Mouse (Mus musculus) liver, embryonic 11.5 days (tissue): Measurements from ENCODE around the gene Muc5b. TPM values are rescaled to one million over a fixed set of nuclear protein-coding genes. Genes with fewer than 3 reads are reported as not detected.

Experiments used
- ATAC-seq: fragments of 200-750 bp; cut with Nextera tagmentation; replicated peaks from 2 replicates; pipeline ENCODE4 v1.8.0; 2017; ENCODE audit warnings: moderate number of reproducible peaks, mild to moderate bottlenecking, moderate TSS enrichment, moderate library complexity; ENCODE audit not compliant: low FRiP score
- DNase-seq: peaks from one replicate; pipeline ENCODE4 v3.0.0-alpha.2; 2017; ENCODE audit warnings: low spot score
- H3K27ac ChIP-seq: fragments of 300-500 bp; sonication (generic); 2 replicates; pipeline ENCODE4 v1.5.1; 2014; ENCODE audit warnings: mild to moderate bottlenecking, low read depth, low read length, control low read depth
- H3K27me3 ChIP-seq: fragments of 300-500 bp; sonication (generic); replicated peaks from 2 replicates; pipeline ENCODE4 v1.6.1; 2014; ENCODE audit warnings: low read length, mixed read lengths; ENCODE audit not compliant: control insufficient read depth, insufficient read depth
- H3K36me3 ChIP-seq: fragments of 300-500 bp; sonication (generic); 2 replicates; pipeline ENCODE4 v1.6.1; 2014; ENCODE audit warnings: mild to moderate bottlenecking, low read length, moderate library complexity, mixed read lengths; ENCODE audit not compliant: control insufficient read depth, insufficient read depth
- H3K4me1 ChIP-seq: fragments of 300-500 bp; sonication (generic); replicated peaks from 2 replicates; pipeline ENCODE4 v1.6.1; 2014; ENCODE audit warnings: low read length, mixed read lengths; ENCODE audit not compliant: control insufficient read depth, insufficient read depth
- H3K4me2 ChIP-seq: fragments of 300-500 bp; sonication (generic); 2 replicates; pipeline ENCODE4 v1.6.1; 2014; ENCODE audit warnings: mild to moderate bottlenecking, control low read depth, moderate library complexity
- H3K4me3 ChIP-seq: fragments of 300-500 bp; sonication (generic); 2 replicates; pipeline ENCODE4 v1.5.1; 2014; ENCODE audit warnings: low read depth, low read length, control low read depth
- H3K9ac ChIP-seq: fragments of 300-500 bp; sonication (generic); 2 replicates; pipeline ENCODE4 v1.6.1; 2014; ENCODE audit warnings: low read depth, low read length, control low read depth
- H3K9me3 ChIP-seq: fragments of 300-500 bp; sonication (generic); 2 replicates; pipeline ENCODE4 v1.6.1; 2016; ENCODE audit warnings: low read length, inconsistent platforms, mixed read lengths; ENCODE audit not compliant: control insufficient read depth
- WGBS: fragments of 180-500 bp; shearing (Covaris S2); extraction: QIAGEN DNeasy Blood & Tissue Kit; methylation state at CpG from one replicate; pipeline ENCODE4 v1.1.7; 2014; 5-methylcytosine and 5-hydroxymethylcytosine counted together
- polyA plus RNA-seq: library from polyadenylated mRNA; unstranded; fragments of >200 nt; fragmentation: Nextera tagmentation; extraction: Ambion mirVana; gene quantifications from 2 replicates; pipeline ENCODE4 v1.2.1, GENCODE M21; 2014

Muc5b gene
- polyA plus RNA-seq, 1 experiment from 2014 or later: not detected

GRCm38 (mm10) chr7:141870553-141870952 lies 31.7 kb downstream of the Muc5b start:
- Histone ChIP-seq H3K9ac (no peak overlapping the region), H3K4me2 (no peak overlapping the region), H3K9me3 (no peaks in the 10 kb centered on the region), H3K4me3 (no peak overlapping the region), H3K36me3 (no peaks in the 10 kb centered on the region; the same call in 1 of the 2 replicates), H3K27me3 (no peaks in the 10 kb centered on the region), H3K27ac (no peak overlapping the region), H3K4me1 (no peaks in the 10 kb centered on the region)
- 80% methylated on average over 5 of the region's 5 CpGs for WGBS
- no peak for ATAC-seq
- no peak for DNase-seq

GRCm38 (mm10) chr7:141874891-141875290 lies 36.0 kb downstream of the Muc5b start:
- Histone ChIP-seq H3K36me3 (peaks cover under 1% of the 10 kb centered on the region; the same call in 1 of the 2 replicates), H3K4me3 (no peak overlapping the region), H3K9me3 (no peaks in the 10 kb centered on the region), H3K4me1 (no peaks in the 10 kb centered on the region), H3K27ac (no peak overlapping the region), H3K4me2 (no peak overlapping the region), H3K9ac (no peak overlapping the region), H3K27me3 (no peaks in the 10 kb centered on the region)
- 83% methylated on average over 5 of the region's 5 CpGs for WGBS
- ATAC-seq (no peak), DNase-seq (no peak)

GRCm38 (mm10) chr7:141878813-141879212 lies 39.9 kb downstream of the Muc5b start:
- Histone ChIP-seq H3K4me2 (no peak overlapping the region), H3K4me3 (no peak overlapping the region), H3K9me3 (no peaks in the 10 kb centered on the region), H3K36me3 (peaks cover 12% of the 10 kb centered on the region), H3K27ac (no peak overlapping the region), H3K27me3 (no peaks in the 10 kb centered on the region), H3K4me1 (no peaks in the 10 kb centered on the region), H3K9ac (no peak overlapping the region)
- ATAC-seq (no peak), DNase-seq (no peak)
- WGBS: 93% methylated on average over 2 of the region's 2 CpGs

DNA sequence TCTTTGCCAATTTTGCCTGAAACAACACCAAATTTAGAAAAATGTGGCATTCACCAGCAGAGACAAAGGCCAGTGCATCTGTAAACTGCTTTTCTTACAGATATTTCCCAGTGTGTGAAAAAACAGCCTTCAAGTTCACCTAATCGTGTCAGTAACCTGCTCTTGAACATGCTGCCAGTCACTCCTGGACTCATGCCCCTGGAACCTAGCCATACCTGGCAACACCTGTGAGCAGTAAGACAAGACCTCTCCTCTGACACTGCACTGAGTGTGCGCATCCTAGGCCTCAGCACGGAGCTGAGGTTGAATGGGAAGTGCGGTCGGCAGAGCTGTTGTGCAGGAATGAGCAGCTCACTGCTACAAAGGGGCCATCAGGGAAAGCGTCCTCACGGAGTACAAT lies 53.3 kb downstream of the Muc5b start:
- peaks cover 33% of the 10 kb centered on the region for H3K36me3 ChIP-seq
- ATAC-seq (no peak), DNase-seq (no peak)
- H3K4me3 ChIP-seq: no peak overlapping the region
- H3K27me3 ChIP-seq: no peaks in the 10 kb centered on the region
- 92% methylated on average over 7 of the region's 7 CpGs for WGBS
- H3K27ac ChIP-seq: no peak overlapping the region
- H3K9ac ChIP-seq: no peak overlapping the region
- no peaks in the 10 kb centered on the region for H3K9me3 ChIP-seq
- H3K4me1 ChIP-seq: no peaks in the 10 kb centered on the region
- no peak overlapping the region for H3K4me2 ChIP-seq

GRCm38 (mm10) chr7:141901825-141902224 lies 63.0 kb downstream of the Muc5b start:
- peak; percentile 38 for ATAC-seq
- Histone ChIP-seq H3K9me3 (no peaks in the 10 kb centered on the region), H3K4me1 (peaks cover 14% of the 10 kb centered on the region), H3K27ac (peak overlapping the region; percentile 60), H3K9ac (peak overlapping the region; percentile 76), H3K27me3 (0 out of 2 replicates have a peak, but pooled peaks cover 3% of the 10 kb centered on the region), H3K36me3 (no peaks in the 10 kb centered on the region; the same call in 1 of the 2 replicates), H3K4me2 (peak overlapping the region; percentile 95), H3K4me3 (peak overlapping the region; percentile 74)
- WGBS: under 1% methylated on average over 16 of the region's 16 CpGs
- no peak for DNase-seq

GRCm38 (mm10) chr7:141902269-141902729 lies 63.4 kb downstream of the Muc5b start:
- H3K27me3 ChIP-seq: 0 out of 2 replicates have a peak, but pooled peaks cover 3% of the 10 kb centered on the region
- ATAC-seq (peak; percentile 96), DNase-seq (peak; percentile 100)
- peak overlapping the region; percentile 74 for H3K4me3 ChIP-seq
- H3K27ac ChIP-seq: peak overlapping the region; percentile 60
- no peaks in the 10 kb centered on the region for H3K9me3 ChIP-seq
- no peaks in the 10 kb centered on the region for H3K36me3 ChIP-seq
- H3K4me2 ChIP-seq: peak overlapping the region; percentile 95
- H3K9ac ChIP-seq: peak overlapping the region; percentile 76
- under 1% methylated on average over 41 of the region's 44 CpGs for WGBS
- peaks cover 14% of the 10 kb centered on the region for H3K4me1 ChIP-seq

DNA sequence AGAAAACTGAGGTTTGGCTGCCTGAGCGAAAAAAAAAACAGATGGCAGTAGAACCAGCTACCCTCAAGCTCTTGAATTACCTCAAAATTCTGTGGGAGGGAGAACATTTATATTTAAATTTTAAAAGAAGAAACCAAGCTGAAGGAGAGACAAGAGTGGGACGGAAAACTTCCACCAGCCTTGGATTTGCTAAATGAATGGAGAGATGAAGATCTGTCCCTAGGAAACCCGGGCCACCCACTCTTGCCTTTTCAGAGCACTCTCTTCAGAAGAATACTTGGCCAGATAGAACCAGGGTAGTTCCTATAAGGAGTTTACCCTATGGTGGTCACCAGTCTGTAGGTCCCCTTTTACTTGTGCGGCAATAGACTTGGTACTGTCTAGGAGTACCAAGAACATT lies 63.9 kb downstream of the Muc5b start:
- no peak overlapping the region; the same call in 1 of the 2 replicates for H3K27ac ChIP-seq
- WGBS: 63% methylated on average over 4 of the region's 4 CpGs
- DNase-seq: no peak

DNA sequence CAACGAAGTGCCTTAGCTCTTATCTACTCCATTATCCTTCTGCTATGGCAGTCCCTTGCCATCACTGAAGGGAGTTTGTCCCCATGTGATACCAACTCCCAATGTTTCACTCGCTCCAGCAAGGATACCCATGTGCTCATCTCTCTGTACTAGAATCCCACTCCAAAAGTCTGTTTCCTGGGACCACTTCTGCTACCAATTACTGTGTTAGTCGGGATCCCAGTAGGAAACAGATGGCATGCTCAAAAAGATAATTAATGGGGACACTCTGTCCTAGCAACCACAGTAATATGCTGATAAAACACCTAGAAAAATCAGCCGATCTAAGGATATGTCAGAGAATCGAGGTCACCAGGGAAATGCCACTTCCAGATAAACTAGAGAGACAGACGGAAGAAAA lies 69.7 kb downstream of the Muc5b start:
- H3K4me2 ChIP-seq: no peak overlapping the region
- no peaks in the 10 kb centered on the region for H3K36me3 ChIP-seq
- H3K27me3 ChIP-seq: peaks cover 11% of the 10 kb centered on the region
- WGBS: 62% methylated on average over 6 of the region's 6 CpGs
- no peak overlapping the region for H3K4me3 ChIP-seq
- H3K27ac ChIP-seq: no peak overlapping the region
- H3K4me1 ChIP-seq: no peaks in the 10 kb centered on the region
- DNase-seq: no peak
- no peak for ATAC-seq
- H3K9me3 ChIP-seq: no peaks in the 10 kb centered on the region
- no peak overlapping the region for H3K9ac ChIP-seq

More for the DNA sequence above, 63.9 kb downstream of the Muc5b start:
- no peak for ATAC-seq
- peak overlapping the region; percentile 66 for H3K4me2 ChIP-seq
- no peaks in the 10 kb centered on the region for H3K36me3 ChIP-seq
- no peaks in the 10 kb centered on the region for H3K9me3 ChIP-seq
- peaks cover 14% of the 10 kb centered on the region for H3K4me1 ChIP-seq
- H3K4me3 ChIP-seq: peak overlapping the region; percentile 74
- peak overlapping the region; percentile 51 for H3K9ac ChIP-seq
- H3K27me3 ChIP-seq: 0 out of 2 replicates have a peak, but pooled peaks cover 3% of the 10 kb centered on the region

- no peak overlapping the region for H3K27ac ChIP-seq
- H3K9ac ChIP-seq: no peak overlapping the region
- H3K4me1 ChIP-seq: no peaks in the 10 kb centered on the region
- H3K4me2 ChIP-seq: no peak overlapping the region
- ATAC-seq: no peak
- H3K4me3 ChIP-seq: no peak overlapping the region
- H3K9me3 ChIP-seq: no peaks in the 10 kb centered on the region
- no peak for DNase-seq
- no peaks in the 10 kb centered on the region for H3K36me3 ChIP-seq
- peaks cover 10% of the 10 kb centered on the region for H3K27me3 ChIP-seq
- 52% methylated on average over 3 of the region's 3 CpGs for WGBS
Observed at GRCm38 (mm10) chr7:141911305-141911704, 72.4 kb downstream of the Muc5b start.
